Mouse (Mus musculus): ENCODE results near the gene Serinc5. TPM values are rescaled to one million over a fixed set of nuclear protein-coding genes. Genes with fewer than 3 reads are reported as not detected.

Gene Serinc5
- polyA plus RNA-seq, 1 experiment = 64.5 TPM

GRCm38 (mm10) chr13:92740671-92741270, 129.9 kb downstream of the Serinc5 start:
- Histone ChIP-seq H3K27ac (ENCODE audit: insufficient read depth, low read length) (no peak overlapping the region), H3K4me1 (ENCODE audit: control insufficient read depth, insufficient read depth, low read length) (0 out of 2 replicates have a peak, but pooled peaks cover 2% of the 10 kb centered on the region), H3K4me3 (ENCODE audit: insufficient read depth, low read length) (no peak overlapping the region)
- TF ChIP-seq CTCF (IDR thresholded peaks at IDR 0.05; ENCODE audit: extremely low read depth, insufficient read depth, low read length) = peak; percentile 80
- no peak for TF ChIP-seq POLR2A (IDR thresholded peaks at IDR 0.05; ENCODE audit: extremely low read depth, insufficient read depth, low read length)

- Histone ChIP-seq H3K4me1 (ENCODE audit: control insufficient read depth, insufficient read depth, low read length) (no peaks in the 10 kb centered on the region), H3K27ac (ENCODE audit: insufficient read depth, low read length) (no peak overlapping the region), H3K4me3 (ENCODE audit: insufficient read depth, low read length) (no peak overlapping the region)
- no peak for TF ChIP-seq CTCF (IDR thresholded peaks at IDR 0.05; ENCODE audit: extremely low read depth, insufficient read depth, low read length)
- no peak for TF ChIP-seq POLR2A (IDR thresholded peaks at IDR 0.05; ENCODE audit: extremely low read depth, insufficient read depth, low read length)
Measured at GRCm38 (mm10) chr13:92742886-92743285, 132.0 kb downstream of the Serinc5 start.

GRCm38 (mm10) chr13:92743337-92743736, 132.4 kb downstream of the Serinc5 start:
- Histone ChIP-seq H3K27ac (ENCODE audit: insufficient read depth, low read length) (no peak overlapping the region), H3K4me1 (ENCODE audit: control insufficient read depth, insufficient read depth, low read length) (no peaks in the 10 kb centered on the region), H3K4me3 (ENCODE audit: insufficient read depth, low read length) (no peak overlapping the region)
- TF ChIP-seq CTCF (IDR thresholded peaks at IDR 0.05; ENCODE audit: extremely low read depth, insufficient read depth, low read length) (no peak), POLR2A (IDR thresholded peaks at IDR 0.05; ENCODE audit: extremely low read depth, insufficient read depth, low read length) (no peak)

- TF ChIP-seq CTCF (IDR thresholded peaks at IDR 0.05; ENCODE audit: extremely low read depth, insufficient read depth, low read length) (peak; percentile 88), POLR2A (IDR thresholded peaks at IDR 0.05; ENCODE audit: extremely low read depth, insufficient read depth, low read length) (no peak)
- Histone ChIP-seq H3K4me3 (ENCODE audit: insufficient read depth, low read length) (no peak overlapping the region), H3K27ac (ENCODE audit: insufficient read depth, low read length) (no peak overlapping the region), H3K4me1 (ENCODE audit: control insufficient read depth, insufficient read depth, low read length) (peaks cover 2% of the 10 kb centered on the region; the same call in 1 of the 2 replicates)
Measured at GRCm38 (mm10) chr13:92750976-92751518, 140.2 kb downstream of the Serinc5 start.

- H3K27ac ChIP-seq (ENCODE audit: insufficient read depth, low read length) = no peak overlapping the region
- H3K4me1 ChIP-seq (ENCODE audit: control insufficient read depth, insufficient read depth, low read length) = peaks cover 2% of the 10 kb centered on the region; the same call in 1 of the 2 replicates
- H3K4me3 ChIP-seq (ENCODE audit: insufficient read depth, low read length) = no peak overlapping the region
- no peak for TF ChIP-seq POLR2A (IDR thresholded peaks at IDR 0.05; ENCODE audit: extremely low read depth, insufficient read depth, low read length)
- peak; percentile 87 for TF ChIP-seq CTCF (IDR thresholded peaks at IDR 0.05; ENCODE audit: extremely low read depth, insufficient read depth, low read length)
Measured at GRCm38 (mm10) chr13:92751726-92752565, 141.1 kb downstream of the Serinc5 start.

GRCm38 (mm10) chr13:92753676-92754075, 142.8 kb downstream of the Serinc5 start:
- H3K27ac ChIP-seq (ENCODE audit: insufficient read depth, low read length) = no peak overlapping the region
- H3K4me3 ChIP-seq (ENCODE audit: insufficient read depth, low read length) = no peak overlapping the region
- no peak for TF ChIP-seq POLR2A (IDR thresholded peaks at IDR 0.05; ENCODE audit: extremely low read depth, insufficient read depth, low read length)
- TF ChIP-seq CTCF (IDR thresholded peaks at IDR 0.05; ENCODE audit: extremely low read depth, insufficient read depth, low read length) = no peak
- H3K4me1 ChIP-seq (ENCODE audit: control insufficient read depth, insufficient read depth, low read length) = peaks cover 2% of the 10 kb centered on the region; the same call in 1 of the 2 replicates

GRCm38 (mm10) chr13:92755036-92755435, 144.1 kb downstream of the Serinc5 start:
- Histone ChIP-seq H3K4me3 (ENCODE audit: insufficient read depth, low read length) (no peak overlapping the region), H3K27ac (ENCODE audit: insufficient read depth, low read length) (no peak overlapping the region), H3K4me1 (ENCODE audit: control insufficient read depth, insufficient read depth, low read length) (peaks cover 6% of the 10 kb centered on the region)
- TF ChIP-seq CTCF (IDR thresholded peaks at IDR 0.05; ENCODE audit: extremely low read depth, insufficient read depth, low read length) (no peak), POLR2A (IDR thresholded peaks at IDR 0.05; ENCODE audit: extremely low read depth, insufficient read depth, low read length) (no peak)

- no peak overlapping the region for H3K27ac ChIP-seq (ENCODE audit: insufficient read depth, low read length)
- peaks cover 7% of the 10 kb centered on the region for H3K4me1 ChIP-seq (ENCODE audit: control insufficient read depth, insufficient read depth, low read length)
- no peak overlapping the region for H3K4me3 ChIP-seq (ENCODE audit: insufficient read depth, low read length)
- no peak for TF ChIP-seq POLR2A (IDR thresholded peaks at IDR 0.05; ENCODE audit: extremely low read depth, insufficient read depth, low read length)
- TF ChIP-seq CTCF (IDR thresholded peaks at IDR 0.05; ENCODE audit: extremely low read depth, insufficient read depth, low read length) = no peak
Measured at GRCm38 (mm10) chr13:92757972-92758585, 147.2 kb downstream of the Serinc5 start.

- TF ChIP-seq POLR2A (IDR thresholded peaks at IDR 0.05; ENCODE audit: extremely low read depth, insufficient read depth, low read length) (no peak), CTCF (IDR thresholded peaks at IDR 0.05; ENCODE audit: extremely low read depth, insufficient read depth, low read length) (no peak)
- no peak overlapping the region for H3K27ac ChIP-seq (ENCODE audit: insufficient read depth, low read length)
Measured at GRCm38 (mm10) chr13:92759096-92759495, 148.2 kb downstream of the Serinc5 start.

More at GRCm38 (mm10) chr13:92759096-92759495, 148.2 kb downstream of the Serinc5 start:
- no peak overlapping the region for H3K4me3 ChIP-seq (ENCODE audit: insufficient read depth, low read length)
- peaks cover 7% of the 10 kb centered on the region for H3K4me1 ChIP-seq (ENCODE audit: control insufficient read depth, insufficient read depth, low read length)
